Comparison of ENCODE assay signal across 8 mouse cellular contexts in genomic region chr4:45084895-45085290, GRCm38 (mm10). TPM values are rescaled to one million over a fixed set of nuclear protein-coding genes. Genes with fewer than 3 reads are reported as not detected.
A peak's percentile ranks its signal among the peaks of the same experiment; 100 is the strongest.
DNase-seq lines count a peak whose midpoint lies in the region; ATAC-seq and TF ChIP-seq lines count a peak whose summit lies in the region.

No protein-coding gene starts in this region.

- no peak for DNase-seq in gastrocnemius, adult 2 months
- no peak for DNase-seq in gastrocnemius, postnatal 4 days (ENCODE audit: low spot score in 2 of 2)
- DNase-seq in testis, postnatal 14 days (ENCODE audit: low spot score) = no peak
- DNase-seq in adrenal gland, postnatal 36 days = no peak
- no peak for DNase-seq in thymus, postnatal 4 days
- no peak for DNase-seq in cerebellum, adult 11 months

- H3K9me3 ChIP-seq in limb, embryonic 15.5 days = no peaks in the 10 kb centered on the region

- H3K36me3 ChIP-seq in testis, adult 2 months (ENCODE audit: control insufficient read depth, insufficient read depth, low read length) = no peaks in the 10 kb centered on the region
- no peaks in the 10 kb centered on the region for H3K36me3 ChIP-seq in limb, embryonic 15.5 days

- no peak for ATAC-seq in limb, embryonic 15.5 days (ENCODE audit: insufficient number of reproducible peaks, low FRiP score, low TSS enrichment, low read depth)

- WGBS in limb, embryonic 15.5 days = 24% methylated on average over 8 of the region's 8 CpGs

- TF ChIP-seq CTCF in gastrocnemius, adult 2 months (IDR thresholded peaks at IDR 0.05) = no peak
- TF ChIP-seq CTCF in testis, adult 2 months (IDR thresholded peaks at IDR 0.05; ENCODE audit: control insufficient read depth, insufficient read depth, insufficient replicate concordance, low read depth, low read length) = no peak

- intact Hi-C loops in gastrocnemius, adult 2 months (cut with DNase I) = loop anchor here (5.0 kb wide), 1 partner anchor 68 kb away; the partner anchor contains the start of gene Polr1e

- H3K9ac ChIP-seq in limb, embryonic 15.5 days = peak overlapping the region; percentile 33; the same call in 1 of the 2 replicates

- H3K27me3 ChIP-seq in testis, adult 2 months (ENCODE audit: control insufficient read depth, insufficient read depth, low read length) = no peaks in the 10 kb centered on the region
- H3K27me3 ChIP-seq in limb, embryonic 15.5 days = no peaks in the 10 kb centered on the region

- H3K27ac ChIP-seq in gastrocnemius, adult 2 months = peak overlapping the region; percentile 48
- H3K27ac ChIP-seq in testis, adult 2 months (ENCODE audit: control insufficient read depth, insufficient read depth, low read depth, low read length) = no peak overlapping the region
- H3K27ac ChIP-seq in limb, embryonic 15.5 days = peak overlapping the region; percentile 86

- H3K4me2 ChIP-seq in limb, embryonic 15.5 days = peak overlapping the region; percentile 74

- H3K4me1 ChIP-seq in testis, adult 2 months (ENCODE audit: control insufficient read depth, insufficient read depth, low read length) = peaks cover 4% of the 10 kb centered on the region
- peaks cover 16% of the 10 kb centered on the region for H3K4me1 ChIP-seq in limb, embryonic 15.5 days

- peak overlapping the region; percentile 96 for H3K4me3 ChIP-seq in gastrocnemius, adult 2 months
- peak overlapping the region; percentile 84 for H3K4me3 ChIP-seq in testis, adult 2 months (ENCODE audit: control insufficient read depth, low read depth, low read length)
- H3K4me3 ChIP-seq in limb, embryonic 15.5 days = peak overlapping the region; percentile 65

- no peak for TF ChIP-seq POLR2A in testis, adult 2 months (IDR thresholded peaks at IDR 0.05; ENCODE audit: control insufficient read depth, low read depth, low read length)

RNA-seq across cellular contexts. Expression of gene Fbxo10, which starts 0.5 kb away (rescaled TPM):
- total RNA-seq in gastrocnemius, adult 2 months (2021) = 1 to 10 TPM; 2.2 to 2.3 TPM
- 10 to 100 TPM; 16.0 to 16.8 TPM for total RNA-seq in gastrocnemius, postnatal 4 days (2021)
- 3.0 and 4.2 TPM in 2 replicates for polyA plus RNA-seq in testis, adult 2 months (2012; rRNA removed)
- polyA plus RNA-seq in limb, embryonic 15.5 days (2015; fragmentation: Nextera tagmentation; extraction: Ambion mirVana) = 18.0 and 18.7 TPM in 2 replicates
- total RNA-seq in adrenal gland, postnatal 36 days (2021) = 10 to 100 TPM in 1 of 2 experiments, 1 to 10 TPM in 1; 7.2 to 10.6 TPM

RNA-seq across cellular contexts. Expression of gene Tomm5, which starts 23.0 kb away (rescaled TPM):
- total RNA-seq in gastrocnemius, adult 2 months (2021) = 10 to 100 TPM; 70.2 to 99.3 TPM
- 10 to 100 TPM; 75.9 to 78.1 TPM for total RNA-seq in gastrocnemius, postnatal 4 days (2021)
- 12.9 and 16.2 TPM in 2 replicates for polyA plus RNA-seq in testis, adult 2 months (2012; rRNA removed)
- 210 and 217 TPM in 2 replicates for polyA plus RNA-seq in limb, embryonic 15.5 days (2015; fragmentation: Nextera tagmentation; extraction: Ambion mirVana)
- 100 to 1,000 TPM in 1 of 2 experiments, 10 to 100 TPM in 1; 90.2 to 110 TPM for total RNA-seq in adrenal gland, postnatal 36 days (2021)
